Mouse (Mus musculus): ENCODE measurements at regions not wholly inside any gene's neighbourhood (a gene's known extent, or its start where the extent isn't known, plus 50 kb on each side); places are given as distances from the start of the nearest gene placed in this dataset.
A peak's percentile ranks its signal among the peaks of the same experiment; 100 is the strongest.

DNA sequence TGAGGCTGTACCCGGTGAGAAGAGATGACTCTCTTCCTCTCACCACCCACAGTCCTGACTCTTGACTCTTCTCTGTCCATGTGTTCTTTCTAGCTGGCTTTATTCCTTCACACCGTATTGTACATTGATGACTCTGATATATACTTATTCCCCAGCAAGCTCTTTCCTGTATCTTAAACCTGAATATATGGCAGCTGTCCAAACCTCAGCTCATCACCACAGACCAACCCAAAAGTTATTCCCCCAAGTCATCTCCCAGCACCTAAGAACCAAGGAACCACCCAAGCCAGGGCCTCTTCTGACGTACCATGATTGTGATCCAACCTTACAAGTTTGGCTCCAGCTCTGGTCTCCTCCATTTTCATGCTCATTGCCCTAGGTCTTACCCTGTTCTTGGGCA is 99.1 kb upstream of the Prdm1 start:
- H3K36me3 ChIP-seq (ENCODE audit: control insufficient read depth, insufficient read depth, low read length) = no peaks in the 10 kb centered on the region
- 89% methylated on average over 3 of the region's 3 CpGs for WGBS
- no peak for ATAC-seq (ENCODE audit: low read depth)

DNA sequence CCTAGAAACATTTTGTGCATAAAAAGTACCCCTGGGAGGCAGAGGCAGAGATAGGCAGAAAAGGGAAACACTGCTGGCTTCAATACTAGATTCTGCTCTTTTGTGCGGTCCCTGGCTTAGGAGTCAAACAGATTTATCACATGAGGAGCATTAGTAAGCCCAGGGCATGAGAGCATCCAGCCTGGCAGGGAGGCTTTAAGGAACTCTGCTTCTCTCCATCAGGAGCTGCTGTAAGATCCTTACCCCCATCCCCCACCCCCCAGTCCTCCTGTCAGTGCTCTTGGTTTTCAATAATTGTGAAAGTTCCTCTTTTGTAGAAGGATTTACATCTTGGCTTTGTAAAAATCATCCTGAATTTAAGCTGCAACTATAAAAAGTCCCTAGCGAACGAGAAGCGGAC is 97.2 kb upstream of the Prdm1 start:
- Histone ChIP-seq H3K27ac (replicated peaks; ENCODE audit: low read depth, low read length) (no peak overlapping the region), H3K9ac (ENCODE audit: low read depth, low read length) (no peak overlapping the region), H3K4me3 (ENCODE audit: low read depth, low read length) (no peak overlapping the region), H3K4me2 (ENCODE audit: low read depth, low read length) (no peak overlapping the region), H3K36me3 (ENCODE audit: control insufficient read depth, insufficient read depth, low read length) (no peaks in the 10 kb centered on the region), H3K4me1 (ENCODE audit: control insufficient read depth, insufficient read depth, low read length) (no peaks in the 10 kb centered on the region), H3K27me3 (replicated peaks; ENCODE audit: control insufficient read depth, insufficient read depth, low read length) (no peaks in the 10 kb centered on the region), H3K9me3 (ENCODE audit: control insufficient read depth, low read length) (no peaks in the 10 kb centered on the region)
- ATAC-seq (ENCODE audit: low read depth) = no peak
- DNase-seq (ENCODE audit: low spot score) = no peak
- 86% methylated on average over 4 of the region's 4 CpGs for WGBS

More for the DNA sequence above, 99.1 kb upstream of the Prdm1 start:
- Histone ChIP-seq H3K4me3 (ENCODE audit: low read depth, low read length) (no peak overlapping the region), H3K27me3 (replicated peaks; ENCODE audit: control insufficient read depth, insufficient read depth, low read length) (no peaks in the 10 kb centered on the region), H3K4me2 (ENCODE audit: low read depth, low read length) (no peak overlapping the region), H3K27ac (replicated peaks; ENCODE audit: low read depth, low read length) (no peak overlapping the region), H3K9ac (ENCODE audit: low read depth, low read length) (no peak overlapping the region), H3K4me1 (ENCODE audit: control insufficient read depth, insufficient read depth, low read length) (no peaks in the 10 kb centered on the region), H3K9me3 (ENCODE audit: control insufficient read depth, low read length) (no peaks in the 10 kb centered on the region)
- DNase-seq (ENCODE audit: low spot score) = no peak

DNA sequence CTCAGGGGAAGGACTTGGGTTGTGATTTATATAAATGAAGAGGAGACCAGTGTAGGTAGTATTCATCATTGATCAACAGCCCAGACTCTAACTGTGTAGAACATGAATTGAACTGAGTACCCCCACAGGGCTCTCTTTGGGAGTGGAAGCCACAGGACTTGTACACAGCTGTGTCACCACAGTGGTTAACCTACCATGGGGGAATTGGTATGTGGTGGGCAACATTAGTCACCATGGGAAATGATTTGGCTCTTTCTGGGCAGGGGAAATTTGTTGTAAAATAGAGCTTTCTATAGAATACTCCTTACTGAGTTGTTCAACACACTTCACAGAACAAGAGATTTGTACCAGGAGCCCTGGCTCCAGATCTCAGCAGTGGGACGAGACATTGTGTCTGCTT is 87.3 kb upstream of the Prdm1 start:
- no peak overlapping the region for H3K27ac ChIP-seq (replicated peaks; ENCODE audit: low read depth, low read length)
- H3K4me3 ChIP-seq (ENCODE audit: low read depth, low read length) = no peak overlapping the region
- H3K9ac ChIP-seq (ENCODE audit: low read depth, low read length) = no peak overlapping the region
- ATAC-seq (ENCODE audit: low read depth) = no peak
- no peaks in the 10 kb centered on the region for H3K9me3 ChIP-seq (ENCODE audit: control insufficient read depth, low read length)
- WGBS = 83% methylated on average over 1 of the region's 1 CpGs
- no peaks in the 10 kb centered on the region for H3K4me1 ChIP-seq (ENCODE audit: control insufficient read depth, insufficient read depth, low read length)
- no peak overlapping the region for H3K4me2 ChIP-seq (ENCODE audit: low read depth, low read length)
- H3K27me3 ChIP-seq (replicated peaks; ENCODE audit: control insufficient read depth, insufficient read depth, low read length) = no peaks in the 10 kb centered on the region
- no peaks in the 10 kb centered on the region for H3K36me3 ChIP-seq (ENCODE audit: control insufficient read depth, insufficient read depth, low read length)
- DNase-seq (ENCODE audit: low spot score) = no peak

DNA sequence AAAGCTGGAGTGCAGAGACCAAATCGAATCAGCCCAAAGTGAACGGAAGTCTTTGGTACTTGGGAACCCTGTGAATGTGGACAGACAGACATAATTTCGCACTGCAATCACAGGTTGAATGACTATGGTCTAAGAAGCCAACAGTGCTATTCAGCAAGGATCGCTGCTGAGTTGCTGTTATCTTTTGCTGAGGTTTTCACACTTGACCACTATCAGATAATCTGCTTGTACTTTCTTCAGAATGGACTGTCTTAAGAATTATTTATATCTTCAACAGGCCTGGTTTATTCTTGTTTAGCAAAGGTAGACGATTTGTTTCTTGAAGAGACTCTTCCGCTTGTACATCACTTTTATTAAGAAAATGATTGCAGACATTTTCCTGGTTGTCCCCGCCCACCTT is 84.3 kb upstream of the Prdm1 start:
- Histone ChIP-seq H3K36me3 (ENCODE audit: control insufficient read depth, insufficient read depth, low read length) (no peaks in the 10 kb centered on the region), H3K9ac (ENCODE audit: low read depth, low read length) (no peak overlapping the region), H3K27me3 (replicated peaks; ENCODE audit: control insufficient read depth, insufficient read depth, low read length) (no peaks in the 10 kb centered on the region), H3K4me3 (ENCODE audit: low read depth, low read length) (no peak overlapping the region), H3K4me2 (ENCODE audit: low read depth, low read length) (no peak overlapping the region), H3K9me3 (ENCODE audit: control insufficient read depth, low read length) (no peaks in the 10 kb centered on the region), H3K4me1 (ENCODE audit: control insufficient read depth, insufficient read depth, low read length) (no peaks in the 10 kb centered on the region), H3K27ac (replicated peaks; ENCODE audit: low read depth, low read length) (no peak overlapping the region)
- ATAC-seq (ENCODE audit: low read depth) (no peak), DNase-seq (ENCODE audit: low spot score) (no peak)
- 89% methylated on average over 7 of the region's 7 CpGs for WGBS

DNA sequence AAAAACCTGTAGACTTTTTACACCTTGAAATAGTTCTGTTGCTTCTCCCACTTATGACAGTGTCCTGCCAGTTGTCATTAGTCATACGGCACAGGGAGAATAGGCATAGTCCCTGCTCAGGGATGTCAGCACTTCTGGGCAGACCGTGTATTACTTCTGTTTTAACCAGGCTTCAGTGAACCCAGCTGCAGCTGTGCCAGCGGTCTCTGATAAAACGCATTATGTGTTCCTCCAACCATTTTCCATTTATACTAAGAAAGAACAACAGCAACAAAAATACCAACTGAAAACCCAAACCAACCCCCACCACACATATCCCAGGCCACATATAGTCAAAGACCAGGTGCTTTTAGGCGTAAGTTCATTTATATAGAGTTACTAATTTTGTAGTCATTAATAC is 83.1 kb upstream of the Prdm1 start:
- no peaks in the 10 kb centered on the region for H3K27me3 ChIP-seq (replicated peaks; ENCODE audit: control insufficient read depth, insufficient read depth, low read length)
- no peak for ATAC-seq (ENCODE audit: low read depth)
- DNase-seq (ENCODE audit: low spot score) = no peak
- no peaks in the 10 kb centered on the region for H3K9me3 ChIP-seq (ENCODE audit: control insufficient read depth, low read length)
- no peak overlapping the region for H3K27ac ChIP-seq (replicated peaks; ENCODE audit: low read depth, low read length)
- 81% methylated on average over 5 of the region's 5 CpGs for WGBS
- no peak overlapping the region for H3K9ac ChIP-seq (ENCODE audit: low read depth, low read length)
- H3K4me2 ChIP-seq (ENCODE audit: low read depth, low read length) = no peak overlapping the region
- no peaks in the 10 kb centered on the region for H3K36me3 ChIP-seq (ENCODE audit: control insufficient read depth, insufficient read depth, low read length)
- H3K4me1 ChIP-seq (ENCODE audit: control insufficient read depth, insufficient read depth, low read length) = no peaks in the 10 kb centered on the region
- H3K4me3 ChIP-seq (ENCODE audit: low read depth, low read length) = no peak overlapping the region

DNA sequence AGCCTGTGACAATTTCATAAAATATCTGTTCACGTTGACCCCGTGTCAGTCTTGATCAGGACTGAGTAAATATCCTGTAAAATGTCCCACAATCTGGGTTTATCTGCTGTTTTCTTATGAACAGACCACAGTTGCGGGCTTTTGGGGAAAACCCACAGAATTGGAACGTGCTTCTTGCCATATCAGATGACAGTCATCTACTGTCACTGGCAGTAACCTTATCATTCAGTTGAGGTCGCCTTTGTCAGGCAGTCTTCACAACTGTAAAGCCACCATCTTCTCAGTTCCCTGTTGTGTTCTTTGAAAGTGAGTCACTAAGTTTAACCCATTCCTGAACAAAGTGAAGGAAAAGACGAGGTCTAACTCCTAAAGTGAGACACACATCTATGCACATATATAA is 80.9 kb upstream of the Prdm1 start:
- Histone ChIP-seq H3K4me2 (ENCODE audit: low read depth, low read length) (no peak overlapping the region), H3K4me1 (ENCODE audit: control insufficient read depth, insufficient read depth, low read length) (no peaks in the 10 kb centered on the region), H3K9ac (ENCODE audit: low read depth, low read length) (no peak overlapping the region), H3K4me3 (ENCODE audit: low read depth, low read length) (no peak overlapping the region), H3K27me3 (replicated peaks; ENCODE audit: control insufficient read depth, insufficient read depth, low read length) (no peaks in the 10 kb centered on the region), H3K36me3 (ENCODE audit: control insufficient read depth, insufficient read depth, low read length) (no peaks in the 10 kb centered on the region), H3K9me3 (ENCODE audit: control insufficient read depth, low read length) (no peaks in the 10 kb centered on the region), H3K27ac (replicated peaks; ENCODE audit: low read depth, low read length) (no peak overlapping the region)
- 66% methylated on average over 6 of the region's 6 CpGs for WGBS
- ATAC-seq (ENCODE audit: low read depth) (no peak), DNase-seq (ENCODE audit: low spot score) (no peak)

DNA sequence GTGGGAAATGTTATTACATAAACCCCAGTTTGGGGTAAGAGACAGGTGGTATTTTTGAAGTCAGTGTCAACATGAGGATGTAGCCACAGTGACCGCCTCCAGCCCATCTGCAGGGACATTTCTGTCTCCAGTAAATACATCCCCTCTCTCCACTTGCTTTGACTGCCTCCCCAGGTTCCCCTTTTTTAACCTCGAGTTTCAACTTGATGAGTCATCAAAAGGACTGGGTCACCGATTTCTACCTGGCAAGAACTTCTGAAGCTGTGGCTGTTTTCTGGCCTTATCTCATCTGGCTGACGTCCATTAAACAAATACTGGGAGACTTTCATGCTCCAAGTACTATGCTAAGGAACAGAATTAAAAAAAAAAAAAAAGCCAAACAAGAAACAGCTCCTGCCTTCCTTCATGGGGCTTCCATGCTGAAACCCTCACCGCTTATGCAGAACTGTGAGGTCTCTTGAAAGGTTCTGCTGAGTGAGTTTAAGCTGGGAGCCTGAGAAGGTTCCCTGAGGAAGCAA is 79.1 kb upstream of the Prdm1 start:
- H3K4me1 ChIP-seq (ENCODE audit: control insufficient read depth, insufficient read depth, low read length) = no peaks in the 10 kb centered on the region
- peak; percentile 31 for DNase-seq (ENCODE audit: low spot score)
- H3K4me2 ChIP-seq (ENCODE audit: low read depth, low read length) = no peak overlapping the region
- no peak overlapping the region for H3K4me3 ChIP-seq (ENCODE audit: low read depth, low read length)
- H3K9ac ChIP-seq (ENCODE audit: low read depth, low read length) = no peak overlapping the region
- ATAC-seq (ENCODE audit: low read depth) = no peak
- WGBS = 55% methylated on average over 5 of the region's 5 CpGs
- H3K27me3 ChIP-seq (replicated peaks; ENCODE audit: control insufficient read depth, insufficient read depth, low read length) = no peaks in the 10 kb centered on the region
- H3K27ac ChIP-seq (replicated peaks; ENCODE audit: low read depth, low read length) = no peak overlapping the region
- H3K36me3 ChIP-seq (ENCODE audit: control insufficient read depth, insufficient read depth, low read length) = no peaks in the 10 kb centered on the region
- no peaks in the 10 kb centered on the region for H3K9me3 ChIP-seq (ENCODE audit: control insufficient read depth, low read length)

DNA sequence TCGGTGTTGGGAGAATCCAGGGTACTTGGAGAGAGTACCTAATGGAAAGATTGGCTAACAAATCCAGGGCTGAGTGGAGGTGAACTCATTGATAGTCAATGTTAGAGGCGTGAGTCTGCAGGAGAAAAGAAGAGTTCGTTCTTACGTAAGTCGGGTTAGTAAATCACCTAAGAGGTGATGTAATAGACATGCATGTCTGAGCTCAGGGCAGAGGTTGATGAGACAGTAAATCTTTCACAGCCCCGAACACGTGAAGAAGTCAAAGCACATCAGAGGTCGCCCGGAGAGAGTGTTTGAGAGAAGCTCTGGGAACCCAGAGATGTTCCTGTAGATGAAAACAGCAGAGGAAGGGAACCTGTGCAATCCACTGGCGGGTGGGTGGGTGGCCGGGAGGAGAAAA is 76.2 kb upstream of the Prdm1 start:
- peaks cover 2% of the 10 kb centered on the region; the same call in 1 of the 2 replicates for H3K4me1 ChIP-seq (ENCODE audit: control insufficient read depth, insufficient read depth, low read length)
- DNase-seq (ENCODE audit: low spot score) (no peak), ATAC-seq (ENCODE audit: low read depth) (no peak)
- H3K9ac ChIP-seq (ENCODE audit: low read depth, low read length) = no peak overlapping the region
- H3K27ac ChIP-seq (replicated peaks; ENCODE audit: low read depth, low read length) = no peak overlapping the region
- no peaks in the 10 kb centered on the region for H3K27me3 ChIP-seq (replicated peaks; ENCODE audit: control insufficient read depth, insufficient read depth, low read length)
- H3K36me3 ChIP-seq (ENCODE audit: control insufficient read depth, insufficient read depth, low read length) = no peaks in the 10 kb centered on the region
- no peak overlapping the region for H3K4me3 ChIP-seq (ENCODE audit: low read depth, low read length)
- 89% methylated on average over 11 of the region's 11 CpGs for WGBS
- no peaks in the 10 kb centered on the region for H3K9me3 ChIP-seq (ENCODE audit: control insufficient read depth, low read length)
- H3K4me2 ChIP-seq (ENCODE audit: low read depth, low read length) = no peak overlapping the region

DNA sequence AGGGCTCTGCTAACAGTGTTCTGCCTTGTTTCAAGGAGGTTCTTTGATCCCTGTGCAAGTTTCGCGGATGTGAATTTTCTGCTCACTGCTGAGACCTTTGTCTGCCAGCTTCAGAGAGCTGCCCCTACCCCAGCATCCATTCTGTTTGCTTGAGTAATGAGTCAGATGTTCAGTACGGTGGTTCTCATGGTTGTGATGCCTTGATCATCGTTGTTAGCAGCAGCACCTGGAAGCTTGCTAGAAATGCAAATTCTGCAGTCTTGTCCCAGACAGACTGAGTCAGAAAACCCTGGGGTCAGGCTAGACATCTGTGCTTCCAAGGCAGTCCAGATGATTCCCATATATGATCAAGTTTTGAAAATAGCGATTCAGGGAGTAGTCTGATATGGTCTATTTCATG is 75.2 kb upstream of the Prdm1 start:
- DNase-seq (ENCODE audit: low spot score) (peak; percentile 22), ATAC-seq (ENCODE audit: low read depth) (no peak)
- no peaks in the 10 kb centered on the region for H3K36me3 ChIP-seq (ENCODE audit: control insufficient read depth, insufficient read depth, low read length)
- 69% methylated on average over 5 of the region's 5 CpGs for WGBS
- H3K4me1 ChIP-seq (ENCODE audit: control insufficient read depth, insufficient read depth, low read length) = peaks cover 9% of the 10 kb centered on the region; the same call in 1 of the 2 replicates
- no peaks in the 10 kb centered on the region for H3K9me3 ChIP-seq (ENCODE audit: control insufficient read depth, low read length)
- H3K9ac ChIP-seq (ENCODE audit: low read depth, low read length) = no peak overlapping the region
- no peak overlapping the region for H3K4me2 ChIP-seq (ENCODE audit: low read depth, low read length)
- no peak overlapping the region for H3K27ac ChIP-seq (replicated peaks; ENCODE audit: low read depth, low read length)
- no peak overlapping the region for H3K4me3 ChIP-seq (ENCODE audit: low read depth, low read length)
- H3K27me3 ChIP-seq (replicated peaks; ENCODE audit: control insufficient read depth, insufficient read depth, low read length) = no peaks in the 10 kb centered on the region
